ENCODE assay signal across 8 mouse cellular contexts in the genomic region with DNA sequence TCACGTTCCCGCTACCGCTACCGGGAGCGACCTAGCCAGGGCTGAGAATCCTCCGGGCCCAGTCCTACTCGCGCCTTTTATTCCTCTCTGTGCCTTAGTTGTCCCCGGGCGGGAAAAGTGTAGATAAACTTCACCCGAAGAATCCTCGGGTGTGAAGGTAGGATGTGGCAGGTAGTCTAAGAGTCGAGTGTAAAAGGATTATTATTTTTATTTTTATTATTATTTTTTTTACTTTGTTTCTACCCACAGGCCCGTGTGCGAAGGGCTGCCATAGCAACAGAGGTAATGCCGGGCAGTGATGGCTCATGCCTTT. TPM values are rescaled to one million over a fixed set of nuclear protein-coding genes. Genes with fewer than 3 reads are reported as not detected.
DNase-seq lines count a peak whose midpoint lies in the region; ATAC-seq and TF ChIP-seq lines count a peak whose summit lies in the region.

A gene (minus strand): TSS at position 35 of the 313 bp plus-strand sequence.

- peak within 1 kb of the TSS; percentile 91 for H3K27ac ChIP-seq in CH12.LX (ENCODE audit: insufficient read depth, low read depth)
- peak within 1 kb of the TSS; percentile 98 for H3K27ac ChIP-seq in liver, embryonic 11.5 days (ENCODE audit: low read depth, low read length)
- H3K27ac ChIP-seq in stomach, embryonic 16.5 days (ENCODE audit: low read length), result peak within 1 kb of the TSS; percentile 99

- H3K36me3 ChIP-seq in CH12.LX (replicated peaks in 1 of 2; ENCODE audit: control insufficient read depth in 1 of 2, insufficient read depth in 1 of 2, low read length in 1 of 2), result peaks cover 0 to 12% of the 10 kb centered on the region in 2 experiments
- 0 out of 2 replicates have a peak, but pooled peaks cover 5% of the 10 kb centered on the region for H3K36me3 ChIP-seq in liver, embryonic 11.5 days (ENCODE audit: control insufficient read depth, insufficient read depth, low read length)
- H3K36me3 ChIP-seq in stomach, embryonic 16.5 days (ENCODE audit: control insufficient read depth, insufficient read depth, low read length), result no peaks in the 10 kb centered on the region

- in situ Hi-C loops in CH12.LX (cut with MboI; ENCODE audit: low pct_ligation_motif_present, low pct_unique_long_range_greater_than_20kb, low sequenced_read_pairs), result no loop called here

- no peak for TF ChIP-seq EP300 in CH12.LX (IDR thresholded peaks at IDR 0.05; ENCODE audit: low read length)

- H3K9ac ChIP-seq in CH12.LX (ENCODE audit: insufficient read depth, low read depth), result peak within 1 kb of the TSS; percentile 91
- H3K9ac ChIP-seq in liver, embryonic 11.5 days (ENCODE audit: low read depth, low read length), result peak within 1 kb of the TSS; percentile 99
- H3K9ac ChIP-seq in stomach, embryonic 16.5 days (ENCODE audit: low read length), result peak within 1 kb of the TSS; percentile 100

- WGBS in liver, embryonic 11.5 days, result 12% methylated on average over 16 of the region's 16 CpGs
- WGBS in stomach, embryonic 16.5 days, result 7% methylated on average over 16 of the region's 16 CpGs

- H3K4me1 ChIP-seq in CH12.LX (ENCODE audit: control insufficient read depth in 1 of 2, insufficient read depth in 2 of 2), result peaks cover 0 to 16% of the 10 kb centered on the region in 2 experiments; a peak in 2 of 4 replicates
- peaks cover 9% of the 10 kb centered on the region for H3K4me1 ChIP-seq in liver, embryonic 11.5 days (replicated peaks; ENCODE audit: control insufficient read depth, insufficient read depth, low read length)
- H3K4me1 ChIP-seq in stomach, embryonic 16.5 days (ENCODE audit: control insufficient read depth, insufficient read depth, low read length), result peaks cover 8% of the 10 kb centered on the region

- no peak for DNase-seq in adrenal gland, adult 18-20 months (ENCODE audit: low spot score in 2 of 2)
- DNase-seq in adrenal gland, adult (ENCODE audit: inconsistent age in 2 of 2, low spot score in 1 of 2), result no peak
- DNase-seq in CH12.LX (ENCODE audit: extremely low read depth), result peak; percentile 31
- DNase-seq in heart, postnatal 4 days, result no peak
- no peak for DNase-seq in liver, embryonic 11.5 days (ENCODE audit: low spot score)
- DNase-seq in embryo, embryonic 10 days (ENCODE audit: low spot score), result no peak

- peak within 1 kb of the TSS; percentile 76 for H3K4me2 ChIP-seq in CH12.LX (ENCODE audit: insufficient read depth, low read depth, poor library complexity, severe bottlenecking)
- H3K4me2 ChIP-seq in liver, embryonic 11.5 days, result peak within 1 kb of the TSS; percentile 92
- H3K4me2 ChIP-seq in stomach, embryonic 16.5 days (ENCODE audit: low read depth, low read length), result peak within 1 kb of the TSS; percentile 59

- no peak for TF ChIP-seq CTCF in CH12.LX (conservative IDR thresholded peaks at IDR 0.05 in 1 of 2, IDR thresholded peaks at IDR 0.05 in 1 of 2; ENCODE audit: low read depth in 2 of 2, low read length in 2 of 2)

- dilution Hi-C loops in CH12.LX (cut with MboI; ENCODE audit: extremely low pct_ligation_motif_present, extremely low pct_unique_long_range_greater_than_20kb, low sequenced_read_pairs), result no loop called here

- peak within 1 kb of the TSS; percentile 52 to 95 (median 81) for H3K4me3 ChIP-seq in CH12.LX (replicated peaks in 1 of 3; ENCODE audit: low read depth in 2 of 3, low read length in 2 of 3, poor library complexity in 1 of 3)
- H3K4me3 ChIP-seq in liver, embryonic 11.5 days (ENCODE audit: low read depth, low read length), result peak within 1 kb of the TSS; percentile 82
- H3K4me3 ChIP-seq in stomach, embryonic 16.5 days (replicated peaks; ENCODE audit: low read length), result peak within 1 kb of the TSS; percentile 77

- H3K9me3 ChIP-seq in CH12.LX (replicated peaks; ENCODE audit: low read length), result no peaks in the 10 kb centered on the region
- no peaks in the 10 kb centered on the region for H3K9me3 ChIP-seq in liver, embryonic 11.5 days (ENCODE audit: control insufficient read depth, low read length)
- no peaks in the 10 kb centered on the region for H3K9me3 ChIP-seq in stomach, embryonic 16.5 days (replicated peaks; ENCODE audit: control insufficient read depth, low read length)

- no peak for TF ChIP-seq POLR2A in CH12.LX (IDR thresholded peaks at IDR 0.05; ENCODE audit: low read depth, low read length)

- no peaks in the 10 kb centered on the region; the same call in 1 of the 2 replicates for H3K79me2 ChIP-seq in CH12.LX (replicated peaks; ENCODE audit: control insufficient read depth, extremely low read depth, insufficient read depth, poor library complexity, severe bottlenecking)

- no peaks in the 10 kb centered on the region for H3K27me3 ChIP-seq in CH12.LX (replicated peaks)
- no peaks in the 10 kb centered on the region for H3K27me3 ChIP-seq in liver, embryonic 11.5 days (replicated peaks; ENCODE audit: control insufficient read depth, insufficient read depth, low read length)
- no peaks in the 10 kb centered on the region for H3K27me3 ChIP-seq in stomach, embryonic 16.5 days (ENCODE audit: control insufficient read depth, insufficient read depth, low read length)

- no peak for TF ChIP-seq RAD21 in CH12.LX (IDR thresholded peaks at IDR 0.05; ENCODE audit: low read depth, low read length)

- ATAC-seq in erythroid progenitor cell, adult 5-6 weeks (replicated peaks; ENCODE audit: low FRiP score, poor library complexity, severe bottlenecking), result 0 out of 2 replicates have a peak, but pooled peaks have one; percentile 5
- peak; percentile 5; the same call in 1 of the 2 replicates for ATAC-seq in liver, embryonic 11.5 days (replicated peaks; ENCODE audit: low FRiP score)
- ATAC-seq in stomach, embryonic 16.5 days (ENCODE audit: insufficient read depth, low FRiP score), result no peak; the same call in 1 of the 2 replicates

TF ChIP-seq in CH12.LX, 34 proteins besides CTCF, POLR2A, EP300 and RAD21:
- TF ChIP-seq HCFC1 (IDR thresholded peaks at IDR 0.05; ENCODE audit: low read depth, low read length) (peak; percentile 48; the same call in 1 of the 2 replicates), SMC3 (IDR thresholded peaks at IDR 0.05; ENCODE audit: low read depth, low read length) (no peak), MAZ (IDR thresholded peaks at IDR 0.05; ENCODE audit: low read depth, low read length) (no peak), PAX5 (IDR thresholded peaks at IDR 0.05; ENCODE audit: low read length) (no peak), RCOR1 (conservative IDR thresholded peaks at IDR 0.05; ENCODE audit: low read depth, low read length) (no peak), CHD1 (IDR thresholded peaks at IDR 0.05; ENCODE audit: low read depth, low read length) (0 out of 2 replicates have a peak, but pooled peaks have one; percentile 70), MAFK (IDR thresholded peaks at IDR 0.05; ENCODE audit: insufficient replicate concordance, low read length) (no peak), ZC3H11A (IDR thresholded peaks at IDR 0.05; ENCODE audit: low read depth, low read length) (no peak), JUND (conservative IDR thresholded peaks at IDR 0.05; ENCODE audit: low read depth, low read length) (no peak), BHLHE40 (IDR thresholded peaks at IDR 0.05; ENCODE audit: low read depth, low read length) (no peak)

RNA-seq across cellular contexts. Expression of the gene that starts here (rescaled TPM):
- 10 to 100 TPM; 20.7 to 20.8 TPM for total RNA-seq in adrenal gland, adult 18-20 months (2021)
- total RNA-seq in CH12.LX (2012; rRNA removed) (8.8 and 9.0 TPM in 2 replicates), CH12.LX (2014; rRNA removed) (6.6 and 6.8 TPM in 2 replicates)
- 9.5 and 9.6 TPM in 2 replicates for polyA plus RNA-seq in CH12.LX (2012; ENCODE audit: insufficient read length, low read depth)
- 6.3 and 9.7 TPM in 2 replicates for total RNA-seq in erythroid progenitor cell, adult 5-6 weeks (2015; ENCODE audit: low replicate concordance)
- 10.4 and 11.1 TPM in 2 replicates for total RNA-seq in erythroid progenitor cell, adult 5-6 weeks (2017; ENCODE audit: low replicate concordance)
- total RNA-seq in heart, postnatal 4 days (2021), result 10 to 100 TPM; 21.6 to 22.1 TPM
- polyA plus RNA-seq in liver, embryonic 11.5 days (2014; fragmentation: Nextera tagmentation; extraction: Ambion mirVana), result 18.2 and 21.3 TPM in 2 replicates
- polyA plus RNA-seq in stomach, embryonic 16.5 days (2015; fragmentation: Nextera tagmentation; extraction: Ambion mirVana), result 17.6 and 20.4 TPM in 2 replicates
